In the genomic region with DNA sequence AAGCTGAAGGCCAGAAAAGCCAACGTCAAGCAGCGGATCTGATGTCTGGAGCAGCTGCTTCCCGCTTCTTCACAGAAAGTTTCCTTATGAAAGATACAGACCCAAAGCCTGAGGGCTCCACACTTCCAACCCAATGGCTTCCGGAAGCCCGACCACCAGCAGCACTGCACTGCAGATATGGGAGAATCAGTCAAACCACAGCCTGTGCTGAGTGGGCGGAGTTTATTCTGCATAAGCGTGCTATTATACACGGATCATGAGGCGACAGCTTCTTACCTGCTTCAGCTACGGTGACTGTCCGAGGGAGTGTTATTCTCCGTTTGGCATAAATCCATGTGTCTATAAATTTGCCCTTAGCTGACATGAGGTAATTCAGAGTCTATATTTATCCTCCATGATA, we compare ENCODE assay signal across 27 mouse cellular contexts.
"Had no signal": no experiment of that assay in that cellular context is flagged by ENCODE, and none has a peak within 500 bp of the region (broad histone marks: within the 10 kb centered on the region; RNA-seq: fewer than 3 reads in every experiment).

No protein-coding gene starts in this region.

- ATAC-seq: inflammation-experienced regulatory T-cells, adult 6 months; intestine, embryonic 15.5 days; intestine, postnatal 0 days had no signal

- DNase-seq: gastrocnemius, adult 2 months; gastrocnemius, postnatal 10 days; gastrocnemius, postnatal 25 days; heart, adult 2 months; heart, postnatal 14 days; heart, postnatal 4 days; kidney, adult 18-20 months; kidney, adult 8-10 months; kidney, postnatal 10 days; kidney, postnatal 25 days; kidney, postnatal 4 days; liver; liver, embryonic 13.5 days had no signal

- H3K9ac ChIP-seq: heart, embryonic 13.5 days; heart, embryonic 15.5 days; hindbrain, embryonic 12.5 days; hindbrain, embryonic 14.5 days; intestine, embryonic 15.5 days; limb, embryonic 12.5 days; liver, embryonic 13.5 days had no signal

- H3K9me3 ChIP-seq: heart, embryonic 15.5 days; hindbrain, embryonic 12.5 days; intestine, embryonic 15.5 days; limb, embryonic 10.5 days; limb, embryonic 12.5 days; liver, embryonic 13.5 days had no signal

- H3K36me3 ChIP-seq: heart, embryonic 13.5 days; heart, embryonic 15.5 days; hindbrain, embryonic 10.5 days; hindbrain, embryonic 12.5 days; intestine, embryonic 15.5 days; limb, embryonic 10.5 days; limb, embryonic 12.5 days; liver, embryonic 13.5 days had no signal

- H3K4me2 ChIP-seq: heart, embryonic 11.5 days; heart, embryonic 13.5 days; heart, embryonic 15.5 days; hindbrain, embryonic 12.5 days; hindbrain, embryonic 14.5 days; intestine, embryonic 15.5 days; limb, embryonic 12.5 days; liver, embryonic 11.5 days; liver, embryonic 13.5 days had no signal

- H3K4me3 ChIP-seq: gastrocnemius, adult 2 months; heart, adult 2 months; heart, embryonic 13.5 days; heart, embryonic 15.5 days; hindbrain, embryonic 10.5 days; hindbrain, embryonic 12.5 days; intestine, embryonic 15.5 days; layer of hippocampus, adult 2 months; left cerebral cortex, adult 2 months; limb, embryonic 10.5 days; limb, embryonic 12.5 days; liver, embryonic 13.5 days had no signal

- H3K27ac ChIP-seq: gastrocnemius, adult 2 months; heart, adult 2 months; heart, embryonic 13.5 days; heart, embryonic 15.5 days; hindbrain, embryonic 10.5 days; hindbrain, embryonic 12.5 days; hindbrain, embryonic 14.5 days; intestine, embryonic 15.5 days; layer of hippocampus, adult 2 months; left cerebral cortex, adult 2 months; limb, embryonic 10.5 days; limb, embryonic 12.5 days; liver, embryonic 13.5 days had no signal

- H3K4me1 ChIP-seq: intestine, embryonic 15.5 days; liver, embryonic 13.5 days had no signal

- H3K27me3 ChIP-seq: heart, embryonic 13.5 days; heart, embryonic 15.5 days; hindbrain, embryonic 12.5 days; intestine, embryonic 15.5 days; limb, embryonic 12.5 days; liver, embryonic 13.5 days had no signal
